Mouse (Mus musculus) stomach, postnatal 0 days (tissue): ENCODE measurements around the gene Ppp2r2d. TPM values are rescaled to one million over a fixed set of nuclear protein-coding genes. Genes with fewer than 3 reads are reported as not detected.

ENCODE experiments used
- ATAC-seq: fragments of 200-750 bp; cut with Nextera tagmentation; 2 replicates; pipeline ENCODE4 v1.8.0; 2017; ENCODE audit not compliant: low FRiP score, low TSS enrichment
- DNase-seq: peaks from one replicate; pipeline ENCODE4 v3.0.0-alpha.2; 2016; ENCODE audit warnings: low spot score
- H3K27ac ChIP-seq: fragments of 300-500 bp; sonication (generic); replicated peaks from 2 replicates; pipeline ENCODE4 v1.5.1; 2014; ENCODE audit warnings: mild to moderate bottlenecking, control low read depth
- H3K27me3 ChIP-seq: fragments of 300-500 bp; sonication (generic); 2 replicates; pipeline ENCODE4 v1.6.1; 2014; ENCODE audit warnings: low read length; ENCODE audit not compliant: control insufficient read depth, insufficient read depth
- H3K36me3 ChIP-seq: fragments of 300-500 bp; sonication (generic); 2 replicates; pipeline ENCODE4 v1.6.1; 2014; ENCODE audit warnings: low read length, mixed read lengths; ENCODE audit not compliant: control insufficient read depth, insufficient read depth
- H3K4me1 ChIP-seq: fragments of 300-500 bp; sonication (generic); replicated peaks from 2 replicates; pipeline ENCODE4 v1.6.1; 2014; ENCODE audit warnings: antibody characterized with exemption; ENCODE audit not compliant: control insufficient read depth, insufficient read depth
- H3K4me2 ChIP-seq: fragments of 300-500 bp; sonication (generic); replicated peaks from 2 replicates; pipeline ENCODE4 v1.6.1; 2014; ENCODE audit warnings: low read depth, mild to moderate bottlenecking, control low read depth, moderate library complexity
- H3K4me3 ChIP-seq: fragments of 300-500 bp; sonication (generic); 2 replicates; pipeline ENCODE4 v1.5.1; 2014; ENCODE audit warnings: low read depth, low read length, control low read depth
- H3K9ac ChIP-seq: fragments of 300-500 bp; sonication (generic); 2 replicates; pipeline ENCODE4 v1.6.1; 2014; ENCODE audit warnings: mild to moderate bottlenecking, low read length, control low read depth, mixed read lengths
- H3K9me3 ChIP-seq: fragments of 300-500 bp; sonication (generic); 2 replicates; pipeline ENCODE4 v1.6.1; 2016; ENCODE audit warnings: low read length; ENCODE audit not compliant: control insufficient read depth
- CTCF ChIP-seq: IDR thresholded peaks from 2 replicates; pipeline ENCODE4 v1.5.1; 2016; ENCODE audit warnings: antibody characterized with exemption, low read depth, mild to moderate bottlenecking, moderate library complexity
- EP300 ChIP-seq: optimal IDR thresholded peaks from 2 replicates; pipeline ENCODE3; 2016; ENCODE audit warnings: antibody characterized with exemption
- WGBS: fragments of 180-500 bp; shearing (Covaris S2); extraction: QIAGEN DNeasy Blood & Tissue Kit; methylation state at CpG from one replicate; pipeline ENCODE4 v1.1.7; 2014; 5-methylcytosine and 5-hydroxymethylcytosine counted together
- polyA plus RNA-seq: library from polyadenylated mRNA; unstranded; fragments of >200 nt; fragmentation: Nextera tagmentation; extraction: Ambion mirVana; gene quantifications from 2 replicates; pipeline ENCODE4 v1.2.1, GENCODE M21; 2015

The Ppp2r2d gene
- polyA plus RNA-seq, 1 experiment from 2014 or later: 25.4 TPM

DNA sequence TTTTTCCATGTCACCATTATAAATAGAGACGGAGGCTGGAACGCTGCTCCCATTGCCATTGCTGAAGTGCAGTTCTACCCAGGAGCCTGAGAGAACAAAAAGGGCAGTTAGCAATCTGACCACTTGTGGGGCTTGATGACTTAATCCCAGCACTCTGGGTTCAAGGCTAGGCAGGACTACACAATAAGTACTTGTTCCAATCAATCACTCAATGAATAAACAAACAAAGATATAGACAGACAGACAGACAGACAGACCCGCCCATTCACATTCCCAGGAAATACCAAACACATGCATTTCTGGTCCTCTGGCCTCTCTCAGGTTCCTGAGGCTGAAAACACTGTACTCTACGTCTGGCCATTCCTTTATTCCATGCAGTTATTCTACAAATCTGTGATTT is 52.9 kb downstream of the Ppp2r2d start:
- DNase-seq: no peak
- no peaks in the 10 kb centered on the region for H3K4me1 ChIP-seq
- H3K27ac ChIP-seq: no peak overlapping the region
- H3K4me2 ChIP-seq: no peak overlapping the region
- H3K36me3 ChIP-seq: peaks cover 9% of the 10 kb centered on the region
- no peaks in the 10 kb centered on the region for H3K27me3 ChIP-seq
- WGBS: 68% methylated on average over 4 of the region's 4 CpGs
- no peaks in the 10 kb centered on the region for H3K9me3 ChIP-seq
- H3K9ac ChIP-seq: no peak overlapping the region
- ATAC-seq: no peak
- TF ChIP-seq EP300: no peak
- no peak overlapping the region for H3K4me3 ChIP-seq

DNA sequence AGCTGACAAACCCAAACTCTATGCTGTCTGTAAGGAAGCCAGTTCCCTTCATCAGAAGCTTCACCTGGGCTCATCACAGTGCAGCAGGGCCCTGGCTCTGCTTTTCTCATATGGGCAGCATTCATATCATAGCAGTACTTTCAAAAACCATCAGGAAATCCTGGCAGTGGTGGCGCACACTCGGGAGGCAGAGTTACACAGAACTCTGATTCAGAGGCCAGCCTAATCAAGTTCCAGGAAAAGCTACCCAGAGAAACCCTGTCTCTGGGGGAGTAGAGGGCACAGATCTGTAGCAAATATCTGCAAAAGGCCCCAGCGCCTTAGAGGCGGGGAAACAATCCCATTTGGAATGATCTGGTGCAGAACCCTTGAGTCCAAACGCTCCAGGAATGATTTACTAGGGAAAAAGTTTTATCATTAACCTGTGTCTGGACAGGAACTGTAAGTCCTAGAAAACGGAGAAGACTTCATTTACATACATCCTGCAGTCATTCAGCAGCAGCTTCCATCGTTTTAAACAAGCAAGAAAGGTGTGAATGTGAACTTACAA is 58.1 kb downstream of the Ppp2r2d start:
- H3K4me3 ChIP-seq: no peak overlapping the region
- H3K27ac ChIP-seq: no peak overlapping the region
- no peaks in the 10 kb centered on the region for H3K27me3 ChIP-seq
- H3K4me1 ChIP-seq: 0 out of 2 replicates have a peak, but pooled peaks cover 3% of the 10 kb centered on the region
- no peak for DNase-seq
- no peak for TF ChIP-seq EP300
- TF ChIP-seq CTCF: no peak
- H3K9me3 ChIP-seq: no peaks in the 10 kb centered on the region
- H3K4me2 ChIP-seq: no peak overlapping the region
- H3K36me3 ChIP-seq: no peaks in the 10 kb centered on the region
- 53% methylated on average over 7 of the region's 7 CpGs for WGBS
- ATAC-seq: no peak
- H3K9ac ChIP-seq: no peak overlapping the region

DNA sequence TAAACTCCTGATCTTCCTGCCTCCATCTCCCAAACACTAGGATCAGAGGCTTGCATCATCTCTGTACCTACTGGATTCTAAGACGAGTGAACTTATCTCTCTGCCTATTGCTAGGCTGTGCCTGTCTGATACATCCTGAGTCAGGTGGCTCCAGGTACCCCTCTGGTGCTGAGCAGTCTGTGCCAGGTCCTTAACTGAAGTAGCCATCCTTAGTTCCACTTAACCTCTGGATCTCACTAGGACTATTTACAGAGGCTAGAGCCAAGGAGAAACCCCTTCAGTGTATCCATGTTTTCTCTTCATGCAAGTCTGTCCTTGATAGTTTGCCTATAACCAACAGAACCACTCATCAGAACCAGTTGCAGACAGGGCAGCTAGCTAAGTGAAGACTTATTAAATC is 60.6 kb downstream of the Ppp2r2d start:
- DNase-seq: no peak
- no peaks in the 10 kb centered on the region for H3K36me3 ChIP-seq
- H3K9me3 ChIP-seq: no peaks in the 10 kb centered on the region
- peak overlapping the region; percentile 42; the same call in 1 of the 2 replicates for H3K4me2 ChIP-seq
- no peak overlapping the region for H3K9ac ChIP-seq
- H3K27me3 ChIP-seq: no peaks in the 10 kb centered on the region
- TF ChIP-seq CTCF: no peak
- no peak for TF ChIP-seq EP300
- 0 out of 2 replicates have a peak, but pooled peaks cover 3% of the 10 kb centered on the region for H3K4me1 ChIP-seq
- 53% methylated on average over 1 of the region's 1 CpGs for WGBS
- no peak for ATAC-seq
- H3K4me3 ChIP-seq: no peak overlapping the region
- 0 out of 2 replicates have a peak overlapping the region, but pooled peaks have one; percentile 13 for H3K27ac ChIP-seq

DNA sequence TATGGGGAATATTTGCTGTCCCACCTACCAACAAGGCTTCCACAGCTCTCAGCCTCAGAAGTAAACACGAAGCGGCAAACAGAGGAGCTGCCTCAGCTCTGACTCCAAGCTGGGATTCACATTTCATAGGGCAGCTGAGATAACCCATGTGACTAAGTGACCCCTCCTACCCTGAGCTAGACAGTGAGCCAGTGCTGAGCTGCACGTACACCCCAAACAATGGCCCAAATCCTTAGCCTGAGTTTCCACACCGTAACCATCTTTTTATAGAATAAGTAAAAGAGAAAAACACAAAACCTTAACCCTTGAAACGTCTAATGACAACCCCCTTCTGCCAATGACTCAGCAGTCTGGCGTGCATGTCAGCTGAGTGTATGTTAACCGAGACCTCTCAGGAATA is 61.2 kb downstream of the Ppp2r2d start:
- TF ChIP-seq CTCF (no peak), EP300 (no peak)
- Histone ChIP-seq H3K27ac (no peak overlapping the region), H3K9ac (no peak overlapping the region)

DNA sequence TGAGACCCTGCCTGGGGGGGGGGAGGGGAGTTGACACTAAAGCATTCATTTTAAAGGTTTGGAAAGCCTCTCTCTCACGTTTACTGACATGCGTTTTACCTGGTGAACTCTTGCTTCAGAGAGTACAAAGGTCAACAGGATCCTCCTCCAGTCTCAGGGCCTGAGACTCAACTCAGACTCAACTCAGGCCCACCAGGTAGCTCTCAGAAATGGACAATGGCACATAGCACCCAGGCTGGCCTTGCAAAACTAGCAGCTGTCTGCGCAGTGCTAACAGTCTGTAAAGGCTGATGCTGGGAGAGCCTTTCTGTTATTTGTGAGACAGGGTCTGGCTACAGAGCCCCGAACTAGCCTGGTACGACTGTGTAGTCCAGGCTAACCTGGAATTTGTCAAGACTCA is 62.1 kb downstream of the Ppp2r2d start:
- TF ChIP-seq CTCF (no peak), EP300 (no peak)
- Histone ChIP-seq H3K4me3 (peak overlapping the region; percentile 79), H3K27ac (peak overlapping the region; percentile 25), H3K9me3 (no peaks in the 10 kb centered on the region), H3K4me2 (peak overlapping the region; percentile 92), H3K9ac (0 out of 2 replicates have a peak overlapping the region, but pooled peaks have one; percentile 32), H3K4me1 (0 out of 2 replicates have a peak, but pooled peaks cover 3% of the 10 kb centered on the region), H3K36me3 (no peaks in the 10 kb centered on the region), H3K27me3 (no peaks in the 10 kb centered on the region)
- DNase-seq: no peak
- ATAC-seq: no peak
- WGBS: 64% methylated on average over 5 of the region's 5 CpGs

More for the DNA sequence above, 61.2 kb downstream of the Ppp2r2d start:
- peak; percentile 58 for DNase-seq
- ATAC-seq: peak; percentile 80
- no peaks in the 10 kb centered on the region for H3K27me3 ChIP-seq
- 4% methylated on average over 7 of the region's 7 CpGs for WGBS
- H3K4me2 ChIP-seq: peak overlapping the region; percentile 42
- H3K36me3 ChIP-seq: no peaks in the 10 kb centered on the region
- no peaks in the 10 kb centered on the region for H3K9me3 ChIP-seq
- 0 out of 2 replicates have a peak, but pooled peaks cover 3% of the 10 kb centered on the region for H3K4me1 ChIP-seq
- no peak overlapping the region for H3K4me3 ChIP-seq

DNA sequence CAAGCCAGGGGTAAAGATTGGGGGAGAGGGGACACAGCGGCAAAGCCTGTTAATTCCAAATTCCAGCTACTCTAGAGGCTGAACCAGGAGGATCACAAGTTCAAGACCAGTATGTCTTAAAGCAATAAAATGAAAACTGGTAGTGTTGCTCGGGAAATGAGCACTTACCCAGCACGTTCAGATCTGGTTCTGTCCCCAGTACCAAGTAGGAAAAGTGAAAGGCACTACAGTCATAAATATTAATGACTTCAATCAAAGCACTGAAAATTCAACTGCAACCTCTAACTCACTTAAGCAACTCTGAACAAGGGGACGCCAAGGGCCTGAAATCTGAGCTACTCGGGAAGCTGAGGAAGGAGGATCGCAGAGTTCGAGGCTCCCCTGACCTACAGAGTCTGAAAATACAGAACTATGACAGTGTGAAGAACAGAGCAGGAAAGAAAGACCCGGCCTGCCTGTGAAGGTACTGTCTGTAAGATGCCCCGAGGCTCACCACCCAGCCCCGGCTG is 62.9 kb downstream of the Ppp2r2d start:
- WGBS: 11% methylated on average over 10 of the region's 10 CpGs
- Histone ChIP-seq H3K4me2 (peak overlapping the region; percentile 92), H3K27me3 (no peaks in the 10 kb centered on the region), H3K4me1 (0 out of 2 replicates have a peak, but pooled peaks cover 3% of the 10 kb centered on the region), H3K36me3 (no peaks in the 10 kb centered on the region), H3K27ac (peak overlapping the region; percentile 86), H3K9ac (peak overlapping the region; percentile 87), H3K9me3 (no peaks in the 10 kb centered on the region), H3K4me3 (peak overlapping the region; percentile 79)
- ATAC-seq: no peak; the same call in 1 of the 2 replicates
- no peak for DNase-seq
- TF ChIP-seq EP300 (no peak), CTCF (no peak)
